Mouse (Mus musculus): ENCODE results near the gene Hecw2. TPM values are rescaled to one million over a fixed set of nuclear protein-coding genes. Genes with fewer than 3 reads are reported as not detected.

The Hecw2 gene
- polyA plus RNA-seq, 1 experiment from 2014 or later = 7.2 TPM

- 19% methylated on average over 3 of the region's 3 CpGs for WGBS
- H3K4me2 ChIP-seq = no peak overlapping the region
- H3K27me3 ChIP-seq = no peaks in the 10 kb centered on the region
- H3K4me1 ChIP-seq (replicated peaks) = no peaks in the 10 kb centered on the region
- peak; percentile 70 for ATAC-seq (ENCODE audit: low FRiP score)
- H3K36me3 ChIP-seq = peaks cover 7% of the 10 kb centered on the region
- no peak overlapping the region for H3K27ac ChIP-seq
- H3K4me3 ChIP-seq = no peak overlapping the region
- H3K9ac ChIP-seq = no peak overlapping the region
- no peaks in the 10 kb centered on the region for H3K9me3 ChIP-seq
Measured at GRCm38 (mm10) chr1:53909118-53909517, 285.9 kb downstream of the Hecw2 start.

- no peak overlapping the region for H3K27ac ChIP-seq
- no peaks in the 10 kb centered on the region for H3K9me3 ChIP-seq
- 86% methylated on average over 3 of the region's 3 CpGs for WGBS
- no peak overlapping the region for H3K4me3 ChIP-seq
- no peak overlapping the region for H3K9ac ChIP-seq
- H3K27me3 ChIP-seq = no peaks in the 10 kb centered on the region
- no peaks in the 10 kb centered on the region for H3K4me1 ChIP-seq (replicated peaks)
- no peak overlapping the region for H3K4me2 ChIP-seq
- H3K36me3 ChIP-seq = peaks cover 22% of the 10 kb centered on the region
- ATAC-seq (ENCODE audit: low FRiP score) = no peak
Measured at GRCm38 (mm10) chr1:53906175-53906574, 288.8 kb downstream of the Hecw2 start.

- Histone ChIP-seq H3K27ac (no peak overlapping the region), H3K36me3 (peaks cover 22% of the 10 kb centered on the region), H3K4me3 (no peak overlapping the region), H3K9me3 (no peaks in the 10 kb centered on the region), H3K27me3 (no peaks in the 10 kb centered on the region), H3K9ac (no peak overlapping the region), H3K4me1 (replicated peaks) (no peaks in the 10 kb centered on the region), H3K4me2 (no peak overlapping the region)
- no peak for ATAC-seq (ENCODE audit: low FRiP score)
- 86% methylated on average over 2 of the region's 2 CpGs for WGBS
Measured at GRCm38 (mm10) chr1:53900416-53900815, 294.6 kb downstream of the Hecw2 start.

GRCm38 (mm10) chr1:53894299-53894698 lies 300.7 kb downstream of the Hecw2 start:
- H3K4me1 ChIP-seq (replicated peaks) = no peaks in the 10 kb centered on the region
- no peak overlapping the region for H3K27ac ChIP-seq
- no peaks in the 10 kb centered on the region for H3K36me3 ChIP-seq
- no peak overlapping the region for H3K4me2 ChIP-seq
- no peaks in the 10 kb centered on the region for H3K9me3 ChIP-seq
- H3K9ac ChIP-seq = no peak overlapping the region
- no peaks in the 10 kb centered on the region for H3K27me3 ChIP-seq
- WGBS = 91% methylated on average over 5 of the region's 5 CpGs
- ATAC-seq (ENCODE audit: low FRiP score) = no peak
- H3K4me3 ChIP-seq = no peak overlapping the region

- no peak overlapping the region for H3K9ac ChIP-seq
- H3K9me3 ChIP-seq = no peaks in the 10 kb centered on the region
- no peak overlapping the region for H3K27ac ChIP-seq
- H3K27me3 ChIP-seq = no peaks in the 10 kb centered on the region
- H3K4me2 ChIP-seq = no peak overlapping the region
- no peak for ATAC-seq (ENCODE audit: low FRiP score)
- no peaks in the 10 kb centered on the region for H3K4me1 ChIP-seq (replicated peaks)
- no peaks in the 10 kb centered on the region for H3K36me3 ChIP-seq
- no peak overlapping the region for H3K4me3 ChIP-seq
- 54% methylated on average over 3 of the region's 3 CpGs for WGBS
Measured at GRCm38 (mm10) chr1:53890380-53890779, 304.6 kb downstream of the Hecw2 start.

GRCm38 (mm10) chr1:53889806-53890205 lies 305.2 kb downstream of the Hecw2 start:
- WGBS = 93% methylated on average over 3 of the region's 3 CpGs

GRCm38 (mm10) chr1:53882480-53882879 lies 312.5 kb downstream of the Hecw2 start:
- no peak overlapping the region for H3K9ac ChIP-seq
- 89% methylated on average over 2 of the region's 2 CpGs for WGBS
- no peak overlapping the region for H3K4me2 ChIP-seq
- H3K27me3 ChIP-seq = no peaks in the 10 kb centered on the region
- H3K36me3 ChIP-seq = peaks cover 6% of the 10 kb centered on the region
- H3K27ac ChIP-seq = no peak overlapping the region
- H3K4me1 ChIP-seq (replicated peaks) = no peaks in the 10 kb centered on the region
- no peak overlapping the region for H3K4me3 ChIP-seq
- H3K9me3 ChIP-seq = no peaks in the 10 kb centered on the region
- no peak for ATAC-seq (ENCODE audit: low FRiP score)

More at GRCm38 (mm10) chr1:53889806-53890205, 305.2 kb downstream of the Hecw2 start:
- H3K4me1 ChIP-seq (replicated peaks) = no peaks in the 10 kb centered on the region
- H3K4me2 ChIP-seq = no peak overlapping the region
- no peak overlapping the region for H3K27ac ChIP-seq
- H3K27me3 ChIP-seq = no peaks in the 10 kb centered on the region
- ATAC-seq (ENCODE audit: low FRiP score) = no peak
- H3K4me3 ChIP-seq = no peak overlapping the region
- H3K36me3 ChIP-seq = peaks cover 4% of the 10 kb centered on the region
- no peak overlapping the region for H3K9ac ChIP-seq
- no peaks in the 10 kb centered on the region for H3K9me3 ChIP-seq

GRCm38 (mm10) chr1:53875919-53876318 lies 319.0 kb downstream of the Hecw2 start:
- 87% methylated on average over 5 of the region's 5 CpGs for WGBS
- no peak overlapping the region for H3K27ac ChIP-seq

GRCm38 (mm10) chr1:53867316-53867715 lies 327.7 kb downstream of the Hecw2 start:
- no peaks in the 10 kb centered on the region; the same call in 1 of the 2 replicates for H3K36me3 ChIP-seq
- no peaks in the 10 kb centered on the region for H3K27me3 ChIP-seq
- no peak overlapping the region for H3K4me3 ChIP-seq
- H3K27ac ChIP-seq = no peak overlapping the region
- ATAC-seq (ENCODE audit: low FRiP score) = no peak
- H3K9ac ChIP-seq = no peak overlapping the region
- no peak overlapping the region for H3K4me2 ChIP-seq
- no peaks in the 10 kb centered on the region for H3K9me3 ChIP-seq
- WGBS = 82% methylated on average over 2 of the region's 2 CpGs
- H3K4me1 ChIP-seq (replicated peaks) = no peaks in the 10 kb centered on the region

More at GRCm38 (mm10) chr1:53875919-53876318, 319.0 kb downstream of the Hecw2 start:
- Histone ChIP-seq H3K27me3 (no peaks in the 10 kb centered on the region), H3K4me3 (no peak overlapping the region), H3K36me3 (no peaks in the 10 kb centered on the region), H3K4me1 (replicated peaks) (no peaks in the 10 kb centered on the region), H3K4me2 (no peak overlapping the region), H3K9ac (no peak overlapping the region), H3K9me3 (no peaks in the 10 kb centered on the region)
- no peak for ATAC-seq (ENCODE audit: low FRiP score)

- Histone ChIP-seq H3K36me3 (no peaks in the 10 kb centered on the region; the same call in 1 of the 2 replicates), H3K9ac (no peak overlapping the region), H3K4me1 (replicated peaks) (no peaks in the 10 kb centered on the region), H3K27ac (no peak overlapping the region), H3K27me3 (no peaks in the 10 kb centered on the region), H3K9me3 (no peaks in the 10 kb centered on the region), H3K4me3 (no peak overlapping the region), H3K4me2 (no peak overlapping the region)
- ATAC-seq (ENCODE audit: low FRiP score) = no peak
- WGBS = 27% methylated on average over 3 of the region's 3 CpGs
Measured at GRCm38 (mm10) chr1:53866374-53866902, 328.5 kb downstream of the Hecw2 start.

- 78% methylated on average over 3 of the region's 3 CpGs for WGBS
- Histone ChIP-seq H3K9ac (no peak overlapping the region), H3K4me2 (no peak overlapping the region), H3K9me3 (no peaks in the 10 kb centered on the region), H3K27ac (no peak overlapping the region), H3K27me3 (no peaks in the 10 kb centered on the region), H3K4me3 (no peak overlapping the region), H3K36me3 (no peaks in the 10 kb centered on the region; the same call in 1 of the 2 replicates), H3K4me1 (replicated peaks) (no peaks in the 10 kb centered on the region)
- ATAC-seq (ENCODE audit: low FRiP score) = no peak
Measured at GRCm38 (mm10) chr1:53864046-53864445, 330.9 kb downstream of the Hecw2 start.

- Histone ChIP-seq H3K4me1 (replicated peaks) (no peaks in the 10 kb centered on the region), H3K4me2 (no peak overlapping the region), H3K9me3 (no peaks in the 10 kb centered on the region), H3K36me3 (no peaks in the 10 kb centered on the region), H3K27ac (no peak overlapping the region), H3K9ac (no peak overlapping the region), H3K27me3 (no peaks in the 10 kb centered on the region), H3K4me3 (no peak overlapping the region)
- ATAC-seq (ENCODE audit: low FRiP score) = no peak
- 85% methylated on average over 3 of the region's 3 CpGs for WGBS
Measured at GRCm38 (mm10) chr1:53860611-53861010, 334.4 kb downstream of the Hecw2 start.

GRCm38 (mm10) chr1:53859175-53859574 lies 335.8 kb downstream of the Hecw2 start:
- no peak for ATAC-seq (ENCODE audit: low FRiP score)
- no peaks in the 10 kb centered on the region for H3K9me3 ChIP-seq
- H3K4me3 ChIP-seq = no peak overlapping the region
- no peak overlapping the region for H3K9ac ChIP-seq
- no peaks in the 10 kb centered on the region for H3K36me3 ChIP-seq
- H3K4me2 ChIP-seq = no peak overlapping the region
- no peaks in the 10 kb centered on the region for H3K4me1 ChIP-seq (replicated peaks)
- no peak overlapping the region for H3K27ac ChIP-seq
- no peaks in the 10 kb centered on the region for H3K27me3 ChIP-seq

All from hindbrain, embryonic 13.5 days (tissue).